Mouse (Mus musculus) midbrain, embryonic 11.5 days (tissue): ENCODE results near the gene Krt10. TPM values are rescaled to one million over a fixed set of nuclear protein-coding genes. Genes with fewer than 3 reads are reported as not detected.

Source experiments
- ATAC-seq: fragments of 200-750 bp; cut with Nextera tagmentation; 2 replicates; pipeline ENCODE4 v1.8.0; 2017; ENCODE audit warnings: moderate TSS enrichment, moderate library complexity; ENCODE audit not compliant: low FRiP score
- DNase-seq: peaks from one replicate; pipeline ENCODE4 v3.0.0; 2015; ENCODE audit warnings: low spot score; ENCODE audit errors: missing footprints
- H3K27ac ChIP-seq: fragments of 300-500 bp; sonication (generic); 2 replicates; pipeline ENCODE4 v1.5.1; 2014; ENCODE audit warnings: low read depth, low read length
- H3K27me3 ChIP-seq: fragments of 300-500 bp; sonication (generic); 2 replicates; pipeline ENCODE4 v1.6.1; 2014; ENCODE audit warnings: mild to moderate bottlenecking, low read length, moderate library complexity, mixed read lengths; ENCODE audit not compliant: control insufficient read depth, insufficient read depth
- H3K36me3 ChIP-seq: fragments of 300-500 bp; sonication (generic); 2 replicates; pipeline ENCODE4 v1.6.1; 2014; ENCODE audit warnings: mild to moderate bottlenecking, low read length, moderate library complexity, mixed read lengths; ENCODE audit not compliant: control insufficient read depth, insufficient read depth
- H3K4me1 ChIP-seq: fragments of 300-500 bp; sonication (generic); 2 replicates; pipeline ENCODE4 v1.6.1; 2014; ENCODE audit warnings: low read length; ENCODE audit not compliant: control insufficient read depth, insufficient read depth
- H3K4me2 ChIP-seq: fragments of 300-500 bp; sonication (generic); 2 replicates; pipeline ENCODE4 v1.6.1; 2014; ENCODE audit warnings: mild to moderate bottlenecking, moderate library complexity
- H3K4me3 ChIP-seq: fragments of 300-500 bp; sonication (generic); 2 replicates; pipeline ENCODE4 v1.5.1; 2014; ENCODE audit warnings: low read depth, low read length
- H3K9ac ChIP-seq: fragments of 300-500 bp; sonication (generic); 2 replicates; pipeline ENCODE4 v1.6.1; 2014; ENCODE audit warnings: low read length
- H3K9me3 ChIP-seq: fragments of 300-500 bp; sonication (generic); 2 replicates; pipeline ENCODE4 v1.6.1; 2016; ENCODE audit warnings: low read length; ENCODE audit not compliant: control insufficient read depth
- WGBS: fragments of 180-500 bp; shearing (Covaris S2); extraction: QIAGEN DNeasy Blood & Tissue Kit; methylation state at CpG from one replicate; pipeline ENCODE4 v1.1.7; 2014; 5-methylcytosine and 5-hydroxymethylcytosine counted together
- polyA plus RNA-seq: library from polyadenylated mRNA; unstranded; fragments of >200 nt; fragmentation: Nextera tagmentation; extraction: Ambion mirVana; gene quantifications from 2 replicates; pipeline ENCODE4 v1.2.1, GENCODE M21; 2014

Krt10 gene
- polyA plus RNA-seq, 1 experiment from 2014 or later: 31.6 TPM

GRCm38 (mm10) chr11:99388661-99389060 lies 503 bp downstream of the Krt10 start:
- ATAC-seq (no peak), DNase-seq (no peak)
- Histone ChIP-seq H3K27me3 (no peaks in the 10 kb centered on the region), H3K4me3 (no peak overlapping the region), H3K36me3 (no peaks in the 10 kb centered on the region), H3K4me1 (no peaks in the 10 kb centered on the region), H3K9me3 (no peaks in the 10 kb centered on the region), H3K9ac (no peak overlapping the region), H3K27ac (no peak overlapping the region), H3K4me2 (no peak overlapping the region)
- WGBS: 91% methylated on average over 18 of the region's 18 CpGs

GRCm38 (mm10) chr11:99385813-99386721 lies 3.1 kb downstream of the Krt10 start:
- Histone ChIP-seq H3K9me3 (no peaks in the 10 kb centered on the region), H3K4me3 (peak overlapping the region; percentile 52), H3K27me3 (no peaks in the 10 kb centered on the region), H3K27ac (peak overlapping the region; percentile 91), H3K4me1 (no peaks in the 10 kb centered on the region), H3K9ac (peak overlapping the region; percentile 82), H3K36me3 (no peaks in the 10 kb centered on the region), H3K4me2 (peak overlapping the region; percentile 65)
- WGBS: 1% methylated on average over 71 of the region's 71 CpGs
- DNase-seq: peak; percentile 96
- ATAC-seq: peak; percentile 85

DNA sequence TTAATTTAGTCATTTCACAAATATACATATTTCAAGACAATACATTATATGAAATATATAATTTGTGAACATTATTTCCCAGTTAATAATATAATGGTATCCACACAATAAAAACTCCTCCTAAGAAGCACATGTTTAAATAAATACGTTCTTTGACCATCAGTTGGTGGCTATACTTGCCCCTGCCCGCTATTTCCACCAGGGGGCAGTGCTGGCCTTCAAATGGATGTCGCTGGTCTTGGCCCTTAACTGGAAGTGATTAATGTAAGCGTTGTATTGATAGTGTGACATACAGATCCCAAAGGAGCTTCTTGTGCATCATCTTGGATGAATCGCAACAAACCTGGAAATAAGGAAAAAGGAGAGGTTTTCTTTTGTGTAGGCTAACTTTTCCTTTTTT lies 9.6 kb downstream of the Krt10 start:
- Histone ChIP-seq H3K9me3 (no peaks in the 10 kb centered on the region), H3K4me1 (no peaks in the 10 kb centered on the region), H3K4me2 (no peak overlapping the region), H3K27me3 (no peaks in the 10 kb centered on the region), H3K4me3 (no peak overlapping the region), H3K36me3 (no peaks in the 10 kb centered on the region), H3K9ac (no peak overlapping the region), H3K27ac (no peak overlapping the region)
- 0 out of 2 replicates have a peak, but pooled peaks have one; percentile 40 for ATAC-seq
- peak; percentile 95 for DNase-seq
- WGBS: 19% methylated on average over 5 of the region's 5 CpGs

- no peak within 1 kb of the TSS for H3K27ac ChIP-seq
- no peaks in the 10 kb centered on the region for H3K27me3 ChIP-seq
- no peaks in the 10 kb centered on the region for H3K36me3 ChIP-seq
- H3K4me2 ChIP-seq: no peak within 1 kb of the TSS
- H3K9ac ChIP-seq: no peak within 1 kb of the TSS
- no peaks in the 10 kb centered on the region for H3K9me3 ChIP-seq
- no peak for ATAC-seq
- WGBS: 88% methylated on average over 13 of the region's 13 CpGs
- H3K4me3 ChIP-seq: no peak within 1 kb of the TSS
- no peaks in the 10 kb centered on the region for H3K4me1 ChIP-seq
- DNase-seq: no peak
These were observed 14.4 kb downstream of the Krt10 start, which contains the start of gene Krt28 for GRCm38 (mm10) chr11:99374803-99375202. TSS of gene Krt28 (minus strand) at chr11:99374903.

DNA sequence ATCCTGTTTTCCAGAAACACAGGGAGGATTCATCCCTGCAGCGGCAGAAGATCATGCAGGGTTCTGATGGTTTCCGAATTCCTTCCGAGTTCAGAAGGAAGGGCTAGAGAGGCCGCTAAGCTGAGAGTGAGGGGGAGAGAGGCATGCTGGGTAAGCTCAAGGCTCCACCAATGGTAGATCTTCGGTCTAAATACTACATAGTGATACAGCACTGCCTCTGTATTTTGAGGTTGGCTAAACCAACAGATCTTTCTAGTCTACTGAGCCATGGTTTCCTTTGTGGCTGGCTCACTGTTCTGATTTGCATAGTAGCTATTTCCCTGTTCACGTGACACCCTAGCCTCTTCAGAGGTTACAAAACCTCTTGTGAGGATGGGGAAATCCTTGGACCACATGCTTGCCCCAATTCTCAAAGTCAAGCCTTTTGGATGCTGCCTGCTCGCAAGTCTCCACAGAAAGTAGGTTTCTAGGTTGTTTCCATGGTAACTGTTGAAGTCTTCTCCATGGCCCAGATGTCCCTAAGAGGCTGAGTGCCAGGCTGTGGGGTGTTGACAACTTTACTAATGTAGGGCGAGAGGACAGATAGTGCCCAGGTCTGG lies 19.2 kb downstream of the Krt10 start:
- DNase-seq: no peak
- ATAC-seq: no peak
- no peak overlapping the region for H3K4me2 ChIP-seq
- no peaks in the 10 kb centered on the region for H3K9me3 ChIP-seq
- no peaks in the 10 kb centered on the region for H3K36me3 ChIP-seq
- no peak overlapping the region for H3K27ac ChIP-seq
- no peaks in the 10 kb centered on the region for H3K27me3 ChIP-seq
- H3K4me1 ChIP-seq: no peaks in the 10 kb centered on the region
- H3K9ac ChIP-seq: no peak overlapping the region
- WGBS: 83% methylated on average over 8 of the region's 8 CpGs
- H3K4me3 ChIP-seq: no peak overlapping the region

DNA sequence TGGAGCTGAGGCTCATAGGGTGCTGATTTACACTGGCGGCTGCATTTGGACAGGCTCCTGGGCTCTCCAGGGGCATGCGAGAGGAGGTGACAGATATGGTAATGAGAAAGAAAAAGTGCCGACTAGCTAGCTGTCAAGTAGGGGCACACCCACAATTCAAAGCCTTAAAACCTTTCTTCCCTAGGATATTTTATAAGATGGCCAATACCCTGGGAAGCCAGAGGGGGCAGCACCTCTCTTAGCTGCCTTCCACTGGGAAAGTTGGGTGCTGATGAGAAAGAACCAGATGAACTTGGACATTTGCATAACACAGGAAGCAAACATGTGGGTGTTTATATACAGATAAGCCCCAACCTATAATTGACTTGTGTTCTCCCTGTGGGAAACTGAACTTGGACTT lies 19.9 kb downstream of the Krt10 start:
- Histone ChIP-seq H3K9ac (no peak overlapping the region), H3K4me3 (no peak overlapping the region), H3K4me1 (no peaks in the 10 kb centered on the region), H3K4me2 (no peak overlapping the region), H3K27ac (no peak overlapping the region), H3K27me3 (no peaks in the 10 kb centered on the region), H3K36me3 (no peaks in the 10 kb centered on the region), H3K9me3 (no peaks in the 10 kb centered on the region)
- 16% methylated on average over 3 of the region's 3 CpGs for WGBS
- ATAC-seq (no peak), DNase-seq (peak; percentile 83)

DNA sequence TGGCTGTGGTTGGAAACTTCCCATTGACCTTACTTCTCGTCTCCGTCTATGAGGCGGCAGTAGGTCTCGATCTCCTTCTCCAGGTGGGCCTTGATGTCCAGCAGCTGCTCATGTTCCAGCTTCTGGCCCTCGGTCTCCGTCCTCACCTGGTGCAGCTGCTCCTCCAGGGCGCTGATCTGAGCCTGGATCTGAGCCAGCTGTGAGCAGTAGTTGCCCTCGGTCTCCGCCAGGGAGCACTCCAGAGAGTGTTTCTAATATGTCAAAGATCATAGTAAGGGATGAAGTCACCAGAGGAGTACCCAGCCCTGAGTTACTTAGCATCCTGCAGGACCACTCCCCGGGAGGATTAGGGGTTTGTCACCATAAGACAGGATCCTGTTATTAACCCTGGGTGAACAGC lies 22.4 kb downstream of the Krt10 start:
- 50% methylated on average over 10 of the region's 10 CpGs for WGBS
- Histone ChIP-seq H3K9me3 (no peaks in the 10 kb centered on the region), H3K27me3 (no peaks in the 10 kb centered on the region), H3K36me3 (no peaks in the 10 kb centered on the region), H3K4me1 (no peaks in the 10 kb centered on the region), H3K4me2 (no peak overlapping the region), H3K9ac (no peak overlapping the region), H3K4me3 (no peak overlapping the region), H3K27ac (no peak overlapping the region)
- DNase-seq: no peak
- no peak for ATAC-seq

GRCm38 (mm10) chr11:99364412-99364811 lies 24.8 kb downstream of the Krt10 start:
- Histone ChIP-seq H3K4me1 (no peaks in the 10 kb centered on the region), H3K4me2 (no peak overlapping the region), H3K9ac (no peak overlapping the region), H3K36me3 (no peaks in the 10 kb centered on the region), H3K9me3 (no peaks in the 10 kb centered on the region), H3K4me3 (no peak overlapping the region), H3K27me3 (no peaks in the 10 kb centered on the region), H3K27ac (no peak overlapping the region)
- ATAC-seq (no peak), DNase-seq (peak; percentile 91)
- WGBS: 24% methylated on average over 9 of the region's 9 CpGs

GRCm38 (mm10) chr11:99361423-99361822 lies 27.7 kb downstream of the Krt10 start:
- no peak for ATAC-seq
- 90% methylated on average over 8 of the region's 8 CpGs for WGBS
- DNase-seq: peak; percentile 80
- H3K9me3 ChIP-seq: no peaks in the 10 kb centered on the region
- H3K4me2 ChIP-seq: no peak overlapping the region
- no peak overlapping the region for H3K27ac ChIP-seq
- H3K9ac ChIP-seq: no peak overlapping the region
- no peak overlapping the region for H3K4me3 ChIP-seq
- H3K36me3 ChIP-seq: no peaks in the 10 kb centered on the region
- no peaks in the 10 kb centered on the region for H3K27me3 ChIP-seq
- H3K4me1 ChIP-seq: no peaks in the 10 kb centered on the region
